Mouse (Mus musculus) ES-E14 (cell line): ENCODE results near the gene Kat6b.

ENCODE experiments used
- CHD2 ChIP-seq: IDR thresholded peaks from 2 replicates; pipeline ENCODE4 v1.6.1; 2014; ENCODE audit warnings: mild to moderate bottlenecking, low read depth, low read length, inconsistent platforms
- MAFK ChIP-seq: IDR thresholded peaks from 2 replicates; pipeline ENCODE4 v1.6.1; 2014; ENCODE audit warnings: mild to moderate bottlenecking, low read depth, low read length, inconsistent platforms; ENCODE audit not compliant: insufficient read depth
- ZNF384 ChIP-seq: IDR thresholded peaks from 2 replicates; pipeline ENCODE4 v1.6.1; 2012; ENCODE audit warnings: low read depth, low read length, inconsistent platforms

DNA sequence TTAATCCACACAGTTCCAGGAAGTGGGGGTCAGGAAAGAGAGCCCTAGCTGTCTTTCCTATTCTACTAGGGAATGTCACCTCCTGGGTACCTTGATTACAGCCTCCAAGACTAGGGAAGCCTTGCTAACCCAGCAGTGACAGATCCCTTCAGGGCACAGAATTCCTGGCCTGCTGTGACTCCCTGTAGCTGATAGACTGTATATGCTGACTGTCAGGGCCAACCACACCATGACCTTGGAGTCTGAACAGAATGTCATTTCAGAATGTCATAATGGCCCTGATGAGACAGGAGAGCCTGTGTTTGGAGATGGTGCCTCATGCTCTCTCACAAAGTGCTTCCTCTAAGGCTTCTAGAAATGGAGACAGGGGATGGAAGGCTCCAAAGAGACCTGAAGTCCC lies 24.7 kb upstream of the Kat6b start:
- TF ChIP-seq MAFK (no peak), ZNF384 (no peak), CHD2 (no peak)
